Mouse (Mus musculus) frontal cortex, postnatal 10 days (tissue): ENCODE data around the gene Frmd8.

ENCODE experiments used
- DNase-seq, 2 experiments: peaks; one replicate each; pipeline ENCODE4 v3.0.0; 2022; ENCODE audit warnings: low spot score in 2 of 2, mixed read lengths in 1 of 2

Gene Frmd8

GRCm38 (mm10) chr19:5838136-5838891, 36.8 kb downstream of the Frmd8 start:
- DNase-seq: no peak

GRCm38 (mm10) chr19:5837606-5838005, 37.5 kb downstream of the Frmd8 start:
- no peak for DNase-seq

- DNase-seq: no peak
Observed at GRCm38 (mm10) chr19:5836941-5837572, 38.0 kb downstream of the Frmd8 start.

- DNase-seq: no peak
Observed at GRCm38 (mm10) chr19:5835922-5836430, 39.1 kb downstream of the Frmd8 start.

- DNase-seq: no peak
Observed at GRCm38 (mm10) chr19:5835054-5835921, 39.8 kb downstream of the Frmd8 start.

- no peak for DNase-seq
Observed at GRCm38 (mm10) chr19:5834260-5834925, 40.7 kb downstream of the Frmd8 start.

- no peak for DNase-seq
Observed at GRCm38 (mm10) chr19:5833287-5834100, 41.6 kb downstream of the Frmd8 start.

GRCm38 (mm10) chr19:5832326-5832725, 42.7 kb downstream of the Frmd8 start:
- DNase-seq: no peak

GRCm38 (mm10) chr19:5831958-5832320, 43.1 kb downstream of the Frmd8 start:
- DNase-seq: no peak

GRCm38 (mm10) chr19:5831224-5831957, 43.7 kb downstream of the Frmd8 start:
- no peak for DNase-seq

GRCm38 (mm10) chr19:5830776-5831175, 44.3 kb downstream of the Frmd8 start:
- DNase-seq: no peak

- no peak for DNase-seq
Observed at GRCm38 (mm10) chr19:5829958-5830615, 45.0 kb downstream of the Frmd8 start.

GRCm38 (mm10) chr19:5828905-5829304, 46.2 kb downstream of the Frmd8 start:
- DNase-seq: no peak

- DNase-seq: no peak
Observed at GRCm38 (mm10) chr19:5828155-5828554, 46.9 kb downstream of the Frmd8 start.

GRCm38 (mm10) chr19:5827456-5828154, 47.5 kb downstream of the Frmd8 start:
- DNase-seq: no peak

- DNase-seq: no peak
Observed at GRCm38 (mm10) chr19:5827044-5827443, 48.0 kb downstream of the Frmd8 start.

- no peak for DNase-seq
Observed at GRCm38 (mm10) chr19:5826731-5827002, 48.4 kb downstream of the Frmd8 start.

- DNase-seq: no peak
Observed at GRCm38 (mm10) chr19:5825901-5826730, 49.0 kb downstream of the Frmd8 start.
